Mouse (Mus musculus) stomach, embryonic 14.5 days (tissue): ENCODE data around the gene BC017158. TPM values are rescaled to one million over a fixed set of nuclear protein-coding genes. Genes with fewer than 3 reads are reported as not detected.
"Not testable (repeated sequence)": the region's sequence is repeated elsewhere in the genome, so short reads cannot be mapped to it uniquely, and the experiment has no call there.

Experiments used
- ATAC-seq: fragments of 200-750 bp; cut with Nextera tagmentation; 2 replicates; pipeline ENCODE4 v1.8.0; 2017; ENCODE audit warnings: low read depth, moderate TSS enrichment; ENCODE audit not compliant: insufficient number of reproducible peaks, insufficient read depth, low FRiP score
- H3K27ac ChIP-seq: fragments of 300-500 bp; sonication (generic); 2 replicates; pipeline ENCODE4 v1.5.1; 2014; ENCODE audit warnings: mild to moderate bottlenecking, low read length, moderate library complexity, mixed read lengths
- H3K27me3 ChIP-seq: fragments of 300-500 bp; sonication (generic); 2 replicates; pipeline ENCODE4 v1.6.1; 2014; ENCODE audit warnings: low read length, control low read depth, mixed read lengths; ENCODE audit not compliant: control insufficient read depth, insufficient read depth
- H3K36me3 ChIP-seq: fragments of 300-500 bp; sonication (generic); 2 replicates; pipeline ENCODE4 v1.6.1; 2014; ENCODE audit warnings: mild to moderate bottlenecking, control low read depth, low read length, moderate library complexity, mixed read lengths; ENCODE audit not compliant: control insufficient read depth, insufficient read depth
- H3K4me1 ChIP-seq: fragments of 300-500 bp; sonication (generic); 2 replicates; pipeline ENCODE4 v1.6.1; 2014; ENCODE audit warnings: low read length, control low read depth, mixed read lengths; ENCODE audit not compliant: control insufficient read depth, insufficient read depth
- H3K4me2 ChIP-seq: fragments of 300-500 bp; sonication (generic); replicated peaks from 2 replicates; pipeline ENCODE4 v1.6.1; 2014; ENCODE audit warnings: low read depth, low read length, control low read depth
- H3K4me3 ChIP-seq: fragments of 300-500 bp; sonication (generic); 2 replicates; pipeline ENCODE4 v1.5.1; 2014; ENCODE audit warnings: low read depth, low read length, control low read depth
- H3K9ac ChIP-seq: fragments of 300-500 bp; sonication (generic); replicated peaks from 2 replicates; pipeline ENCODE4 v1.6.1; 2014; ENCODE audit warnings: low read depth, mild to moderate bottlenecking, control low read depth, low read length, moderate library complexity, mixed read lengths
- H3K9me3 ChIP-seq: fragments of 300-500 bp; sonication (generic); 2 replicates; pipeline ENCODE4 v1.6.1; 2016; ENCODE audit warnings: low read depth, low read length, control low read depth; ENCODE audit not compliant: control insufficient read depth
- WGBS: fragments of 180-500 bp; shearing (Covaris S2); extraction: QIAGEN DNeasy Blood & Tissue Kit; methylation state at CpG from one replicate; pipeline ENCODE4 v1.1.7; 2014; 5-methylcytosine and 5-hydroxymethylcytosine counted together
- polyA plus RNA-seq: library from polyadenylated mRNA; unstranded; fragments of >200 nt; fragmentation: Nextera tagmentation; extraction: Ambion mirVana; gene quantifications from 2 replicates; pipeline ENCODE4 v1.2.1, GENCODE M21; 2014

The BC017158 gene
- 36.8 and 42.8 TPM in 2 replicates for polyA plus RNA-seq

GRCm38 (mm10) chr7:128297617-128298480 is at the start of gene BC017158:
Gene BC017158, minus strand, starts transcription at chr7:128298170.
- under 1% methylated on average over 47 of the region's 47 CpGs for WGBS
- peak; percentile 66; the same call in 1 of the 2 replicates for ATAC-seq
- Histone ChIP-seq H3K27me3 (no peaks in the 10 kb centered on the region), H3K4me1 (peaks cover 17% of the 10 kb centered on the region), H3K36me3 (no peaks in the 10 kb centered on the region), H3K4me3 (peak within 1 kb of the TSS; percentile 83), H3K9me3 (no peaks in the 10 kb centered on the region), H3K27ac (peak within 1 kb of the TSS; percentile 80), H3K4me2 (peak within 1 kb of the TSS; percentile 88), H3K9ac (peak within 1 kb of the TSS; percentile 87)

- Histone ChIP-seq H3K36me3 (no peaks in the 10 kb centered on the region), H3K9me3 (no peaks in the 10 kb centered on the region), H3K9ac (no peak overlapping the region), H3K27me3 (no peaks in the 10 kb centered on the region), H3K4me3 (no peak overlapping the region), H3K27ac (no peak overlapping the region), H3K4me1 (no peaks in the 10 kb centered on the region), H3K4me2 (no peak overlapping the region)
- no peak for ATAC-seq
- WGBS = 73% methylated on average over 8 of the region's 8 CpGs
Measured at GRCm38 (mm10) chr7:128346991-128347390, 49.0 kb upstream of the BC017158 start.

- H3K4me3 ChIP-seq = no peak overlapping the region
- WGBS = 56% methylated on average over 2 of the region's 2 CpGs
- H3K9ac ChIP-seq = no peak overlapping the region
- ATAC-seq = no peak
- H3K36me3 ChIP-seq = no peaks in the 10 kb centered on the region
- H3K27me3 ChIP-seq = no peaks in the 10 kb centered on the region
- H3K9me3 ChIP-seq = no peaks in the 10 kb centered on the region
- H3K27ac ChIP-seq = no peak overlapping the region
- no peak overlapping the region for H3K4me2 ChIP-seq
- H3K4me1 ChIP-seq = no peaks in the 10 kb centered on the region
Measured at GRCm38 (mm10) chr7:128346522-128346921, 48.6 kb upstream of the BC017158 start.

GRCm38 (mm10) chr7:128345691-128346090 is 47.7 kb upstream of the BC017158 start:
- Histone ChIP-seq H3K27ac (no peak overlapping the region), H3K9me3 (no peaks in the 10 kb centered on the region), H3K4me2 (no peak overlapping the region), H3K27me3 (no peaks in the 10 kb centered on the region), H3K4me1 (no peaks in the 10 kb centered on the region), H3K9ac (no peak overlapping the region), H3K4me3 (no peak overlapping the region), H3K36me3 (no peaks in the 10 kb centered on the region)
- no peak for ATAC-seq
- 78% methylated on average over 6 of the region's 6 CpGs for WGBS

GRCm38 (mm10) chr7:128344928-128345653 is 47.1 kb upstream of the BC017158 start:
- 55% methylated on average over 6 of the region's 6 CpGs for WGBS

GRCm38 (mm10) chr7:128344488-128344887 is 46.5 kb upstream of the BC017158 start:
- no peak for ATAC-seq
- Histone ChIP-seq H3K9me3 (no peaks in the 10 kb centered on the region), H3K4me3 (no peak overlapping the region), H3K27ac (no peak overlapping the region), H3K4me1 (no peaks in the 10 kb centered on the region), H3K9ac (no peak overlapping the region), H3K4me2 (no peak overlapping the region), H3K27me3 (no peaks in the 10 kb centered on the region), H3K36me3 (no peaks in the 10 kb centered on the region)
- WGBS = 83% methylated on average over 7 of the region's 7 CpGs

More at GRCm38 (mm10) chr7:128344928-128345653, 47.1 kb upstream of the BC017158 start:
- Histone ChIP-seq H3K4me3 (no peak overlapping the region), H3K27ac (no peak overlapping the region), H3K36me3 (no peaks in the 10 kb centered on the region), H3K4me1 (no peaks in the 10 kb centered on the region), H3K4me2 (no peak overlapping the region), H3K9me3 (no peaks in the 10 kb centered on the region), H3K27me3 (no peaks in the 10 kb centered on the region), H3K9ac (no peak overlapping the region)
- ATAC-seq = peak; percentile 72; the same call in 1 of the 2 replicates

GRCm38 (mm10) chr7:128342691-128343090 is 44.7 kb upstream of the BC017158 start:
- WGBS = 96% methylated on average over 7 of the region's 10 CpGs

GRCm38 (mm10) chr7:128340321-128340720 is 42.4 kb upstream of the BC017158 start:
- not testable (repeated sequence) for H3K9ac ChIP-seq, H3K27me3 ChIP-seq, H3K4me2 ChIP-seq, H3K36me3 ChIP-seq, H3K4me3 ChIP-seq, H3K9me3 ChIP-seq, H3K27ac ChIP-seq, ATAC-seq, H3K4me1 ChIP-seq
- 62% methylated on average over 7 of the region's 9 CpGs for WGBS

More at GRCm38 (mm10) chr7:128342691-128343090, 44.7 kb upstream of the BC017158 start:
- H3K9me3 ChIP-seq, H3K27ac ChIP-seq, H3K4me1 ChIP-seq, H3K4me2 ChIP-seq, H3K27me3 ChIP-seq, H3K4me3 ChIP-seq, H3K9ac ChIP-seq, H3K36me3 ChIP-seq, ATAC-seq: not testable (repeated sequence)
